Mouse (Mus musculus): ENCODE data around the gene Edaradd.

The Edaradd gene

GRCm38 (mm10) chr13:12519955-12520584 is at the start of gene Edaradd:
Gene Edaradd (minus strand): TSS chr13:12520438.
- no peak for DNase-seq (ENCODE audit: low spot score)

- no peak for DNase-seq (ENCODE audit: low spot score)
These were observed 49.5 kb upstream of the Edaradd start for GRCm38 (mm10) chr13:12569741-12570140.

- no peak for DNase-seq (ENCODE audit: low spot score)
These were observed 48.6 kb upstream of the Edaradd start for GRCm38 (mm10) chr13:12568597-12569469.

- no peak for DNase-seq (ENCODE audit: low spot score)
These were observed 47.7 kb upstream of the Edaradd start for GRCm38 (mm10) chr13:12567936-12568335.

- peak; percentile 100 for DNase-seq (ENCODE audit: low spot score)
These were observed 45.6 kb upstream of the Edaradd start, which contains the start of gene Ero1lb for GRCm38 (mm10) chr13:12565621-12566390. Gene Ero1lb (plus strand): TSS chr13:12565874.

- DNase-seq (ENCODE audit: low spot score): no peak
These were observed 42.0 kb upstream of the Edaradd start for GRCm38 (mm10) chr13:12562256-12562655.

- no peak for DNase-seq (ENCODE audit: low spot score)
These were observed 41.5 kb upstream of the Edaradd start for GRCm38 (mm10) chr13:12561729-12562128.

GRCm38 (mm10) chr13:12559462-12560120 is 39.4 kb upstream of the Edaradd start:
- DNase-seq (ENCODE audit: low spot score): no peak

- DNase-seq (ENCODE audit: low spot score): no peak
These were observed 38.8 kb upstream of the Edaradd start for GRCm38 (mm10) chr13:12559044-12559443.

- DNase-seq (ENCODE audit: low spot score): no peak
These were observed 34.0 kb upstream of the Edaradd start for GRCm38 (mm10) chr13:12554211-12554610.

GRCm38 (mm10) chr13:12543880-12544568 is 23.8 kb upstream of the Edaradd start:
- no peak for DNase-seq (ENCODE audit: low spot score)

GRCm38 (mm10) chr13:12543246-12543645 is 23.0 kb upstream of the Edaradd start:
- DNase-seq (ENCODE audit: low spot score): no peak

- no peak for DNase-seq (ENCODE audit: low spot score)
These were observed 22.1 kb upstream of the Edaradd start for GRCm38 (mm10) chr13:12542006-12542981.

- no peak for DNase-seq (ENCODE audit: low spot score)
These were observed 19.9 kb upstream of the Edaradd start for GRCm38 (mm10) chr13:12540119-12540518.

- no peak for DNase-seq (ENCODE audit: low spot score)
These were observed 19.5 kb upstream of the Edaradd start for GRCm38 (mm10) chr13:12539716-12540115.

GRCm38 (mm10) chr13:12537971-12538370 is 17.7 kb upstream of the Edaradd start:
- DNase-seq (ENCODE audit: low spot score): no peak

- DNase-seq (ENCODE audit: low spot score): no peak
These were observed 14.4 kb upstream of the Edaradd start for GRCm38 (mm10) chr13:12534628-12535027.

- no peak for DNase-seq (ENCODE audit: low spot score)
These were observed 5.4 kb upstream of the Edaradd start for GRCm38 (mm10) chr13:12525678-12526077.

GRCm38 (mm10) chr13:12522346-12522745 is 2.1 kb upstream of the Edaradd start:
- DNase-seq (ENCODE audit: low spot score): no peak

- DNase-seq (ENCODE audit: low spot score): no peak
These were observed 867 bp downstream of the Edaradd start for GRCm38 (mm10) chr13:12519371-12519770.

All from left cerebral cortex, adult 11 months (tissue).